Mouse (Mus musculus) limb, embryonic 14.5 days (tissue): ENCODE data around the gene Gm10188. TPM values are rescaled to one million over a fixed set of nuclear protein-coding genes. Genes with fewer than 3 reads are reported as not detected.

Experiments
- ATAC-seq: fragments of 200-750 bp; cut with Nextera tagmentation; 2 replicates; pipeline ENCODE4 v1.8.0; 2017; ENCODE audit warnings: low read depth, moderate number of reproducible peaks, moderate TSS enrichment; ENCODE audit not compliant: low FRiP score
- DNase-seq: peaks from one replicate; pipeline ENCODE4 v3.0.0-alpha.2; 2015; ENCODE audit warnings: low spot score
- H3K27ac ChIP-seq: fragments of 300-500 bp; sonication (generic); replicated peaks from 2 replicates; pipeline ENCODE4 v1.5.1; 2014; ENCODE audit warnings: low read depth, mild to moderate bottlenecking, low read length, moderate library complexity, mixed read lengths
- H3K27me3 ChIP-seq: fragments of 300-500 bp; sonication (generic); 2 replicates; pipeline ENCODE4 v1.6.1; 2014; ENCODE audit warnings: low read length, mixed read lengths; ENCODE audit not compliant: control insufficient read depth, insufficient read depth
- H3K36me3 ChIP-seq: fragments of 300-500 bp; sonication (generic); 2 replicates; pipeline ENCODE4 v1.6.1; 2014; ENCODE audit warnings: mild to moderate bottlenecking, low read length, moderate library complexity, mixed read lengths; ENCODE audit not compliant: control insufficient read depth, insufficient read depth
- H3K4me1 ChIP-seq: fragments of 300-500 bp; sonication (generic); 2 replicates; pipeline ENCODE4 v1.6.1; 2014; ENCODE audit warnings: antibody characterized with exemption, low read length, mixed read lengths; ENCODE audit not compliant: control insufficient read depth, insufficient read depth
- H3K4me2 ChIP-seq: fragments of 300-500 bp; sonication (generic); replicated peaks from 2 replicates; pipeline ENCODE4 v1.6.1; 2014; ENCODE audit warnings: low read depth, mild to moderate bottlenecking, low read length, moderate library complexity; ENCODE audit not compliant: severe bottlenecking
- H3K4me3 ChIP-seq: fragments of 300-500 bp; sonication (generic); replicated peaks from 2 replicates; pipeline ENCODE4 v1.5.1; 2014; ENCODE audit warnings: low read length
- H3K9ac ChIP-seq: fragments of 300-500 bp; sonication (generic); 2 replicates; pipeline ENCODE4 v1.6.1; 2014; ENCODE audit warnings: mild to moderate bottlenecking, low read depth, low read length, moderate library complexity; ENCODE audit not compliant: severe bottlenecking
- H3K9me3 ChIP-seq: fragments of 300-500 bp; sonication (generic); 2 replicates; pipeline ENCODE4 v1.6.1; 2016; ENCODE audit warnings: low read length; ENCODE audit not compliant: control insufficient read depth
- POLR2A ChIP-seq: fragments of 200-500 bp; IDR thresholded peaks from 2 replicates; pipeline ENCODE4 v1.8.0; 2012; ENCODE audit warnings: inconsistent platforms, mild to moderate bottlenecking, moderate library complexity, borderline replicate concordance; ENCODE audit not compliant: insufficient read depth, insufficient read length; ENCODE audit errors: extremely low read depth
- WGBS: fragments of 180-500 bp; shearing (Covaris S2); extraction: QIAGEN DNeasy Blood & Tissue Kit; methylation state at CpG from one replicate; pipeline ENCODE4 v1.1.7; 2014; 5-methylcytosine and 5-hydroxymethylcytosine counted together
- polyA plus RNA-seq, 2 experiments: library from polyadenylated mRNA; depleted of rRNA in 1 of 2; stranded (reverse) in 1 of 2; unstranded in 1 of 2; fragments of >200 nt; fragmentation: Nextera tagmentation in 1 of 2; extraction: Ambion mirVana in 1 of 2; gene quantifications; 2 replicates each; pipeline versions ENCODE4 v1.2.1 to v1.2.3; 2012 to 2014

Gene Gm10188
- polyA plus RNA-seq, 2 experiments = not detected

GRCm38 (mm10) chr1:132267959-132268358 is 38.4 kb upstream of the Gm10188 start:
- TF ChIP-seq POLR2A = no peak
- H3K4me2 ChIP-seq = no peak overlapping the region
- ATAC-seq (no peak), DNase-seq (no peak)
- H3K9ac ChIP-seq = no peak overlapping the region
- peaks cover 3% of the 10 kb centered on the region; the same call in 1 of the 2 replicates for H3K4me1 ChIP-seq
- H3K4me3 ChIP-seq = no peak overlapping the region
- H3K9me3 ChIP-seq = no peaks in the 10 kb centered on the region
- H3K27me3 ChIP-seq = no peaks in the 10 kb centered on the region
- 54% methylated on average over 2 of the region's 2 CpGs for WGBS
- no peaks in the 10 kb centered on the region for H3K36me3 ChIP-seq
- H3K27ac ChIP-seq = no peak overlapping the region

- Histone ChIP-seq H3K4me3 (no peak overlapping the region), H3K27ac (no peak overlapping the region), H3K9ac (no peak overlapping the region), H3K9me3 (no peaks in the 10 kb centered on the region), H3K27me3 (no peaks in the 10 kb centered on the region), H3K4me2 (no peak overlapping the region), H3K36me3 (no peaks in the 10 kb centered on the region), H3K4me1 (peaks cover 3% of the 10 kb centered on the region; the same call in 1 of the 2 replicates)
- DNase-seq = no peak
- TF ChIP-seq POLR2A = no peak
- 45% methylated on average over 8 of the region's 8 CpGs for WGBS
- no peak for ATAC-seq
Measured at GRCm38 (mm10) chr1:132266791-132267557, 37.4 kb upstream of the Gm10188 start.

- WGBS = 83% methylated on average over 10 of the region's 10 CpGs
- no peak overlapping the region for H3K4me2 ChIP-seq
- H3K36me3 ChIP-seq = no peaks in the 10 kb centered on the region
- H3K4me3 ChIP-seq = no peak overlapping the region
- DNase-seq (no peak), ATAC-seq (no peak)
- no peaks in the 10 kb centered on the region for H3K9me3 ChIP-seq
- peaks cover 3% of the 10 kb centered on the region; the same call in 1 of the 2 replicates for H3K4me1 ChIP-seq
- no peaks in the 10 kb centered on the region for H3K27me3 ChIP-seq
- no peak overlapping the region for H3K9ac ChIP-seq
- H3K27ac ChIP-seq = no peak overlapping the region
- TF ChIP-seq POLR2A = no peak
Measured at GRCm38 (mm10) chr1:132265936-132266335, 36.4 kb upstream of the Gm10188 start.

GRCm38 (mm10) chr1:132265211-132265859 is 35.8 kb upstream of the Gm10188 start:
- TF ChIP-seq POLR2A = no peak
- Histone ChIP-seq H3K4me3 (no peak overlapping the region), H3K36me3 (no peaks in the 10 kb centered on the region), H3K27me3 (no peaks in the 10 kb centered on the region), H3K4me1 (peaks cover 3% of the 10 kb centered on the region; the same call in 1 of the 2 replicates), H3K9me3 (no peaks in the 10 kb centered on the region), H3K4me2 (no peak overlapping the region), H3K27ac (no peak overlapping the region), H3K9ac (no peak overlapping the region)
- WGBS = 31% methylated on average over 8 of the region's 8 CpGs
- ATAC-seq (no peak), DNase-seq (no peak)

- peaks cover 3% of the 10 kb centered on the region; the same call in 1 of the 2 replicates for H3K4me1 ChIP-seq
- 61% methylated on average over 7 of the region's 7 CpGs for WGBS
- no peaks in the 10 kb centered on the region for H3K9me3 ChIP-seq
- ATAC-seq (no peak), DNase-seq (no peak)
- H3K36me3 ChIP-seq = no peaks in the 10 kb centered on the region
- TF ChIP-seq POLR2A = no peak
- no peaks in the 10 kb centered on the region for H3K27me3 ChIP-seq
- no peak overlapping the region for H3K4me2 ChIP-seq
- no peak overlapping the region for H3K9ac ChIP-seq
- no peak overlapping the region for H3K27ac ChIP-seq
- no peak overlapping the region for H3K4me3 ChIP-seq
Measured at GRCm38 (mm10) chr1:132264577-132264976, 35.0 kb upstream of the Gm10188 start.
